8 mouse cellular contexts compared by ENCODE assay signal in genomic region chr11:120822321-120822720, GRCm38 (mm10). TPM values are rescaled to one million over a fixed set of nuclear protein-coding genes. Genes with fewer than 3 reads are reported as not detected.
DNase-seq lines count a peak whose midpoint lies in the region; ATAC-seq and TF ChIP-seq lines count a peak whose summit lies in the region.

No protein-coding gene starts in this region.

- no peak for DNase-seq in layer of hippocampus, adult 2 months (ENCODE audit: low spot score in 2 of 2)
- DNase-seq in layer of hippocampus, postnatal 36 days = no peak
- DNase-seq in embryonic facial prominence, embryonic 11.5 days (ENCODE audit: low spot score) = no peak
- DNase-seq in midbrain, embryonic 14.5 days = no peak
- DNase-seq in embryo, embryonic 11 days = no peak
- DNase-seq in testis, postnatal 10 days (ENCODE audit: low spot score) = no peak

- WGBS in embryonic facial prominence, embryonic 11.5 days = 70% methylated on average over 4 of the region's 4 CpGs
- 69% methylated on average over 4 of the region's 4 CpGs for WGBS in hindbrain, embryonic 13.5 days
- 67% methylated on average over 4 of the region's 4 CpGs for WGBS in midbrain, embryonic 14.5 days

- no peaks in the 10 kb centered on the region for H3K27me3 ChIP-seq in embryonic facial prominence, embryonic 11.5 days (ENCODE audit: control insufficient read depth, insufficient read depth, low read length)
- no peaks in the 10 kb centered on the region for H3K27me3 ChIP-seq in hindbrain, embryonic 13.5 days
- no peaks in the 10 kb centered on the region for H3K27me3 ChIP-seq in midbrain, embryonic 14.5 days (ENCODE audit: control insufficient read depth, insufficient read depth, low read length)

- H3K4me3 ChIP-seq in layer of hippocampus, adult 2 months = peak overlapping the region; percentile 67
- H3K4me3 ChIP-seq in embryonic facial prominence, embryonic 11.5 days (ENCODE audit: low read depth, low read length) = peak overlapping the region; percentile 92
- peak overlapping the region; percentile 91 for H3K4me3 ChIP-seq in hindbrain, embryonic 13.5 days
- peak overlapping the region; percentile 88 for H3K4me3 ChIP-seq in midbrain, embryonic 14.5 days (replicated peaks; ENCODE audit: low read depth, low read length)

- peak overlapping the region; percentile 64 for H3K4me2 ChIP-seq in embryonic facial prominence, embryonic 11.5 days (ENCODE audit: low read depth, low read length)
- peak overlapping the region; percentile 99 for H3K4me2 ChIP-seq in hindbrain, embryonic 13.5 days
- peak overlapping the region; percentile 99 for H3K4me2 ChIP-seq in midbrain, embryonic 14.5 days (ENCODE audit: low read length)

- H3K9ac ChIP-seq in embryonic facial prominence, embryonic 11.5 days (replicated peaks; ENCODE audit: low read length) = peak overlapping the region; percentile 94
- H3K9ac ChIP-seq in hindbrain, embryonic 13.5 days = peak overlapping the region; percentile 98
- peak overlapping the region; percentile 91 for H3K9ac ChIP-seq in midbrain, embryonic 14.5 days (replicated peaks; ENCODE audit: low read length)

- peaks cover 33% of the 10 kb centered on the region for H3K36me3 ChIP-seq in embryonic facial prominence, embryonic 11.5 days (replicated peaks; ENCODE audit: control insufficient read depth, insufficient read depth, low read depth, low read length)
- H3K36me3 ChIP-seq in hindbrain, embryonic 13.5 days = peaks cover 50% of the 10 kb centered on the region
- H3K36me3 ChIP-seq in midbrain, embryonic 14.5 days (ENCODE audit: control insufficient read depth, insufficient read depth, low read length) = peaks cover 47% of the 10 kb centered on the region

- no peak for TF ChIP-seq CTCF in layer of hippocampus, adult 2 months (conservative IDR thresholded peaks at IDR 0.05)

- H3K27ac ChIP-seq in layer of hippocampus, adult 2 months = no peak overlapping the region; the same call in 1 of the 2 replicates
- no peak overlapping the region for H3K27ac ChIP-seq in embryonic facial prominence, embryonic 11.5 days (replicated peaks; ENCODE audit: low read depth, low read length)
- 0 out of 2 replicates have a peak overlapping the region, but pooled peaks have one; percentile 100 for H3K27ac ChIP-seq in hindbrain, embryonic 13.5 days
- H3K27ac ChIP-seq in midbrain, embryonic 14.5 days (replicated peaks; ENCODE audit: low read depth, low read length) = no peak overlapping the region

- no peaks in the 10 kb centered on the region for H3K9me3 ChIP-seq in embryonic facial prominence, embryonic 11.5 days (replicated peaks; ENCODE audit: control insufficient read depth, low read length)
- H3K9me3 ChIP-seq in hindbrain, embryonic 13.5 days = no peaks in the 10 kb centered on the region
- no peaks in the 10 kb centered on the region for H3K9me3 ChIP-seq in midbrain, embryonic 14.5 days (ENCODE audit: control insufficient read depth, low read length)

- H3K4me1 ChIP-seq in embryonic facial prominence, embryonic 11.5 days (ENCODE audit: control insufficient read depth, insufficient read depth, low read length) = peaks cover 22% of the 10 kb centered on the region
- peaks cover 51% of the 10 kb centered on the region for H3K4me1 ChIP-seq in hindbrain, embryonic 13.5 days (replicated peaks)
- peaks cover 36% of the 10 kb centered on the region for H3K4me1 ChIP-seq in midbrain, embryonic 14.5 days (ENCODE audit: control insufficient read depth, insufficient read depth, low read length)

- ATAC-seq in embryonic facial prominence, embryonic 11.5 days (replicated peaks; ENCODE audit: insufficient number of reproducible peaks, low FRiP score, low TSS enrichment, low read depth) = no peak
- no peak for ATAC-seq in hindbrain, embryonic 13.5 days (ENCODE audit: low FRiP score)
- ATAC-seq in midbrain, embryonic 14.5 days (ENCODE audit: low FRiP score, low TSS enrichment) = no peak
- ATAC-seq in activated CD4-positive, CD25-positive, alpha-beta regulatory T cell, adult 4 months = no peak

RNA-seq across cellular contexts. Expression of gene Fasn, which starts 2.0 kb away (rescaled TPM):
- total RNA-seq in layer of hippocampus, adult 2 months (2021) = 100 to 1,000 TPM; 184 to 185 TPM
- 100 to 1,000 TPM; 173 to 191 TPM for total RNA-seq in layer of hippocampus, postnatal 36 days (2021)
- polyA plus RNA-seq in embryonic facial prominence, embryonic 11.5 days (2014; fragmentation: Nextera tagmentation; extraction: Ambion mirVana) = 56.1 and 66.1 TPM in 2 replicates
- 67.9 and 69.7 TPM in 2 replicates for polyA plus RNA-seq in hindbrain, embryonic 13.5 days (2015; fragmentation: Nextera tagmentation; extraction: Ambion mirVana)
- 120 and 124 TPM in 2 replicates for polyA plus RNA-seq in midbrain, embryonic 14.5 days (2014; fragmentation: Nextera tagmentation; extraction: Ambion mirVana)
- polyA plus RNA-seq in activated CD4-positive, CD25-positive, alpha-beta regulatory T cell, adult 4 months (2017; shearing (Covaris generic)) = 10 to 100 TPM; 28.8 to 40.3 TPM

RNA-seq across cellular contexts. Expression of gene Dus1l, which starts 26.1 kb away (rescaled TPM):
- 10 to 100 TPM; 45.6 to 46.2 TPM for total RNA-seq in layer of hippocampus, adult 2 months (2021)
- total RNA-seq in layer of hippocampus, postnatal 36 days (2021) = 10 to 100 TPM; 44.7 to 52.9 TPM
- 72.4 and 72.8 TPM in 2 replicates for polyA plus RNA-seq in embryonic facial prominence, embryonic 11.5 days (2014; fragmentation: Nextera tagmentation; extraction: Ambion mirVana)
- polyA plus RNA-seq in hindbrain, embryonic 13.5 days (2015; fragmentation: Nextera tagmentation; extraction: Ambion mirVana) = 45.6 and 48.6 TPM in 2 replicates
- 39.4 and 48.0 TPM in 2 replicates for polyA plus RNA-seq in midbrain, embryonic 14.5 days (2014; fragmentation: Nextera tagmentation; extraction: Ambion mirVana)
- polyA plus RNA-seq in activated CD4-positive, CD25-positive, alpha-beta regulatory T cell, adult 4 months (2017; shearing (Covaris generic)) = 10 to 100 TPM; 30.9 to 31.9 TPM

RNA-seq across cellular contexts. Expression of gene Gps1, which starts 38.2 kb away (rescaled TPM):
- total RNA-seq in layer of hippocampus, adult 2 months (2021) = 100 to 1,000 TPM; 150 to 153 TPM
- 100 to 1,000 TPM; 146 to 147 TPM for total RNA-seq in layer of hippocampus, postnatal 36 days (2021)
- polyA plus RNA-seq in embryonic facial prominence, embryonic 11.5 days (2014; fragmentation: Nextera tagmentation; extraction: Ambion mirVana) = 262 and 276 TPM in 2 replicates
- polyA plus RNA-seq in hindbrain, embryonic 13.5 days (2015; fragmentation: Nextera tagmentation; extraction: Ambion mirVana) = 265 and 274 TPM in 2 replicates
- polyA plus RNA-seq in midbrain, embryonic 14.5 days (2014; fragmentation: Nextera tagmentation; extraction: Ambion mirVana) = 303 and 316 TPM in 2 replicates
- polyA plus RNA-seq in activated CD4-positive, CD25-positive, alpha-beta regulatory T cell, adult 4 months (2017; shearing (Covaris generic)) = 100 to 1,000 TPM; 118 to 137 TPM

RNA-seq across cellular contexts. Expression of gene Rfng, which starts 38.3 kb away (rescaled TPM):
- 10 to 100 TPM; 67.7 to 69.7 TPM for total RNA-seq in layer of hippocampus, adult 2 months (2021)
- total RNA-seq in layer of hippocampus, postnatal 36 days (2021) = 10 to 100 TPM; 66.1 to 68.6 TPM
- 16.2 and 21.2 TPM in 2 replicates for polyA plus RNA-seq in embryonic facial prominence, embryonic 11.5 days (2014; fragmentation: Nextera tagmentation; extraction: Ambion mirVana)
- polyA plus RNA-seq in hindbrain, embryonic 13.5 days (2015; fragmentation: Nextera tagmentation; extraction: Ambion mirVana) = 98.0 and 98.5 TPM in 2 replicates
- polyA plus RNA-seq in midbrain, embryonic 14.5 days (2014; fragmentation: Nextera tagmentation; extraction: Ambion mirVana) = 83.9 and 102 TPM in 2 replicates
- polyA plus RNA-seq in activated CD4-positive, CD25-positive, alpha-beta regulatory T cell, adult 4 months (2017; shearing (Covaris generic)) = 1 to 10 TPM; 3.5 to 4.9 TPM

RNA-seq across cellular contexts. Expression of gene Hmga1b, which starts 59.7 kb away (rescaled TPM):
- 10 to 100 TPM; 20.8 to 24.1 TPM for total RNA-seq in layer of hippocampus, adult 2 months (2021)
- 10 to 100 TPM; 19.5 to 20.1 TPM for total RNA-seq in layer of hippocampus, postnatal 36 days (2021)
- polyA plus RNA-seq in embryonic facial prominence, embryonic 11.5 days (2014; fragmentation: Nextera tagmentation; extraction: Ambion mirVana) = 9.0 and 11.0 TPM in 2 replicates
- 0.94 and 2.1 TPM in 2 replicates for polyA plus RNA-seq in hindbrain, embryonic 13.5 days (2015; fragmentation: Nextera tagmentation; extraction: Ambion mirVana)
- polyA plus RNA-seq in midbrain, embryonic 14.5 days (2014; fragmentation: Nextera tagmentation; extraction: Ambion mirVana) = 2.0 and 2.2 TPM in 2 replicates
- 10 to 100 TPM; 35.6 to 69.1 TPM for polyA plus RNA-seq in activated CD4-positive, CD25-positive, alpha-beta regulatory T cell, adult 4 months (2017; shearing (Covaris generic))
